Mouse (Mus musculus) MEL (cell line): ENCODE results near the gene Tmprss6. TPM values are rescaled to one million over a fixed set of nuclear protein-coding genes. Genes with fewer than 3 reads are reported as not detected.
A peak's percentile ranks its signal among the peaks of the same experiment; 100 is the strongest.

Experiments
- DNase-seq: peaks from one replicate; pipeline ENCODE4 v3.0.0; 2011; ENCODE audit warnings: low read depth, low spot score
- H3K27ac ChIP-seq: 2 replicates; pipeline ENCODE4 v1.5.1; 2012; ENCODE audit warnings: low read depth, mild to moderate bottlenecking, control low read depth, low read length, moderate library complexity; ENCODE audit not compliant: control insufficient read depth
- H3K27me3 ChIP-seq, 2 experiments: fragments of 150-350 bp in 1 of 2; sonication (generic) in 1 of 2; 2 replicates each; pipeline ENCODE4 v1.6.1; 2012; ENCODE audit warnings: low read length in 2 of 2, mild to moderate bottlenecking in 2 of 2, improper control_type of control experiment in 1 of 2, moderate library complexity in 1 of 2; ENCODE audit not compliant: insufficient read depth in 2 of 2, control insufficient read depth in 1 of 2
- H3K36me3 ChIP-seq, 2 experiments: 2 replicates each; pipeline ENCODE4 v1.6.1; 2012 to 2014; ENCODE audit warnings: low read length in 2 of 2, improper control_type of control experiment in 1 of 2, inconsistent platforms in 1 of 2, mild to moderate bottlenecking in 1 of 2; ENCODE audit not compliant: insufficient read depth in 2 of 2, control insufficient read depth in 1 of 2
- H3K4me1 ChIP-seq, 2 experiments: fragments of 150-350 bp in 1 of 2; sonication (generic) in 1 of 2; 2 replicates each; pipeline ENCODE4 v1.6.1; 2012; ENCODE audit warnings: low read length in 2 of 2, improper control_type of control experiment in 1 of 2, mild to moderate bottlenecking in 1 of 2; ENCODE audit not compliant: insufficient read depth in 2 of 2, control insufficient read depth in 1 of 2
- H3K4me3 ChIP-seq, 2 experiments: fragments of 150-350 bp in 1 of 2; sonication (generic) in 1 of 2; 2 replicates each; pipeline ENCODE4 v1.5.1; 2012; ENCODE audit warnings: low read depth in 2 of 2, low read length in 2 of 2, mild to moderate bottlenecking in 2 of 2, moderate library complexity in 2 of 2, control low read depth in 1 of 2, improper control_type of control experiment in 1 of 2; ENCODE audit not compliant: control insufficient read depth in 1 of 2, insufficient read depth in 1 of 2
- H3K79me2 ChIP-seq: 2 replicates; pipeline ENCODE4 v1.6.1; 2012; ENCODE audit warnings: mild to moderate bottlenecking, low read length, moderate library complexity; ENCODE audit not compliant: control insufficient read depth, poor library complexity, insufficient read depth
- H3K9ac ChIP-seq: 2 replicates; pipeline ENCODE4 v1.6.1; 2012; ENCODE audit warnings: low read depth, mild to moderate bottlenecking, control low read depth, low read length, moderate library complexity; ENCODE audit not compliant: control insufficient read depth, poor library complexity, severe bottlenecking
- H3K9me3 ChIP-seq: fragments of 150-350 bp; sonication (generic); replicated peaks from 2 replicates; pipeline ENCODE4 v1.6.1; 2012; ENCODE audit warnings: mild to moderate bottlenecking, low read length, improper control_type of control experiment, moderate library complexity; ENCODE audit not compliant: insufficient read depth
- CHD1 ChIP-seq: IDR thresholded peaks from 2 replicates; pipeline ENCODE4 v1.6.1; 2012; ENCODE audit warnings: low read depth, mild to moderate bottlenecking, inconsistent platforms, low read length, improper control_type of control experiment
- CHD2 ChIP-seq: IDR thresholded peaks from 2 replicates; pipeline ENCODE4 v1.6.1; 2011; ENCODE audit warnings: low read length, improper control_type of control experiment
- ELF1 ChIP-seq: IDR thresholded peaks from 2 replicates; pipeline ENCODE4 v1.6.1; 2014; ENCODE audit warnings: low read depth, mild to moderate bottlenecking, inconsistent platforms, low read length, improper control_type of control experiment, moderate library complexity
- EP300 ChIP-seq, 2 experiments: IDR thresholded peaks; 2 replicates each; pipeline ENCODE4 v1.6.1; 2011; ENCODE audit warnings: improper control_type of control experiment in 2 of 2, low read length in 2 of 2, low read depth in 1 of 2, mild to moderate bottlenecking in 1 of 2
- GATA1 ChIP-seq: IDR thresholded peaks from 2 replicates; pipeline ENCODE4 v1.6.1; 2011; ENCODE audit warnings: low read depth, low read length, improper control_type of control experiment
- HCFC1 ChIP-seq: IDR thresholded peaks from 2 replicates; pipeline ENCODE4 v1.6.1; 2012; ENCODE audit warnings: low read depth, mild to moderate bottlenecking, inconsistent platforms, low read length, improper control_type of control experiment, moderate library complexity
- JUND ChIP-seq: IDR thresholded peaks from 2 replicates; pipeline ENCODE4 v1.6.1; 2011; ENCODE audit warnings: low read depth, mild to moderate bottlenecking, improper control_type of control experiment, low read length
- NELFE ChIP-seq: IDR thresholded peaks from 2 replicates; pipeline ENCODE4 v1.6.1; 2011; ENCODE audit warnings: low read depth, low read length, improper control_type of control experiment
- NRF1 ChIP-seq: IDR thresholded peaks from 2 replicates; pipeline ENCODE4 v1.6.1; 2014; ENCODE audit warnings: low read depth, mild to moderate bottlenecking, inconsistent platforms, low read length, improper control_type of control experiment, moderate library complexity; ENCODE audit not compliant: poor library complexity, insufficient read depth, severe bottlenecking
- POLR2A ChIP-seq, 2 experiments: IDR thresholded peaks; 2 replicates each; pipeline ENCODE4 v1.6.1; 2011 to 2012; ENCODE audit warnings: low read length in 2 of 2, mild to moderate bottlenecking in 2 of 2, control low read depth in 1 of 2, improper control_type of control experiment in 1 of 2, low read depth in 1 of 2, moderate library complexity in 1 of 2; ENCODE audit not compliant: control insufficient read depth in 1 of 2, insufficient read depth in 1 of 2, poor library complexity in 1 of 2
- POLR2AphosphoS5 ChIP-seq: IDR thresholded peaks from 2 replicates; pipeline ENCODE4 v1.6.1; 2012; ENCODE audit warnings: low read depth, borderline replicate concordance, mild to moderate bottlenecking, inconsistent platforms, low read length, moderate library complexity, mixed read lengths
- RAD21 ChIP-seq: IDR thresholded peaks from 2 replicates; pipeline ENCODE4 v1.6.1; 2011; ENCODE audit warnings: mild to moderate bottlenecking, low read depth, low read length, improper control_type of control experiment
- SIN3A ChIP-seq: IDR thresholded peaks from 2 replicates; pipeline ENCODE4 v1.6.1; 2012; ENCODE audit warnings: low read length, improper control_type of control experiment, inconsistent platforms
- TBP ChIP-seq: IDR thresholded peaks from 2 replicates; pipeline ENCODE4 v1.8.0; 2011; ENCODE audit warnings: low read depth, low read length, improper control_type of control experiment
- UBTF ChIP-seq: IDR thresholded peaks from 2 replicates; pipeline ENCODE4 v1.6.1; 2012; ENCODE audit warnings: low read depth, mild to moderate bottlenecking, inconsistent platforms, low read length, improper control_type of control experiment, moderate library complexity, borderline replicate concordance; ENCODE audit not compliant: insufficient read depth
- USF1 ChIP-seq: IDR thresholded peaks from 2 replicates; pipeline ENCODE4 v1.6.1; 2014; ENCODE audit warnings: low read depth, mild to moderate bottlenecking, inconsistent platforms, low read length, improper control_type of control experiment, moderate library complexity
- USF2 ChIP-seq, 2 experiments: IDR thresholded peaks; 2 replicates each; pipeline ENCODE4 v1.6.1; 2011 to 2012; ENCODE audit warnings: improper control_type of control experiment in 2 of 2, low read length in 2 of 2, borderline replicate concordance in 1 of 2, inconsistent platforms in 1 of 2, low read depth in 1 of 2, mild to moderate bottlenecking in 1 of 2; ENCODE audit not compliant: insufficient read depth in 1 of 2
- ZMIZ1 ChIP-seq: IDR thresholded peaks from 2 replicates; pipeline ENCODE4 v1.6.1; 2012; ENCODE audit warnings: low read depth, mild to moderate bottlenecking, inconsistent platforms, low read length, improper control_type of control experiment, moderate library complexity
- polyA plus RNA-seq, 2 experiments: library from polyadenylated mRNA; stranded (reverse) in 1 of 2; unstranded in 1 of 2; fragments of >175 nt in 1 of 2; fragments of >200 nt in 1 of 2; gene quantifications; 2 replicates each; pipeline versions ENCODE4 v1.2.1 to v1.2.4; 2012; ENCODE audit warnings: low replicate concordance in 2 of 2, low read depth in 1 of 2; ENCODE audit not compliant: insufficient read length in 2 of 2, insufficient read depth in 1 of 2, missing spikeins in 1 of 2
- total RNA-seq: library from RNA; depleted of rRNA; stranded (reverse); fragments of 300-350 nt; gene quantifications from 2 replicates; pipeline ENCODE4 v1.2.3, GENCODE M21; 2012

Tmprss6 gene
- total and polyA plus RNA-seq, 3 experiments = 0.11 to 0.12 TPM; not detected in 1

DNA sequence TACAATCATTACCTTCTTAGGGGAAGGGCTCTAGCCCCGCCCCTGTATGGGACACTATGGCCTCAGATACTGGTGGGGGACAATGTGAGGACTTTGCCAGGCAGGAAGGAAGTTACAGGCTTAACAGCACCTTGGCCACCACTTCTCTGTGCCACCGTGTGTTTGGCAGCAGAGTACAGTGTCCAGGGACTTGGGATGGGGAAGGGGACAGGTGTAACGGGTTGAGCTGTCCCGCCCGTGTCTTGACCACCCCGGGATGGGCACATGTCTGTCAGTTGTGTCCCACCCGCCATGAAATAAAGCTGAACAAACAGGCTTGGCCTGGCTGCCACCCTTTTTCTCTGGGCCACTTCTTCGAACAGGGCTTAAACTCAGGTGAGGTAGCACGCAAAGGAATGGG lies 29.5 kb downstream of the Tmprss6 start:
- Histone ChIP-seq H3K4me3 (no peak overlapping the region), H3K4me1 (peaks cover 13 to 21% of the 10 kb centered on the region in 2 experiments), H3K79me2 (no peaks in the 10 kb centered on the region), H3K9ac (no peak overlapping the region), H3K27me3 (no peaks in the 10 kb centered on the region), H3K36me3 (peaks cover 0 to 7% of the 10 kb centered on the region in 2 experiments; a peak in 2 of 4 replicates), H3K9me3 (no peaks in the 10 kb centered on the region), H3K27ac (no peak overlapping the region)
- TF ChIP-seq UBTF (no peak), RAD21 (no peak), NELFE (no peak), POLR2AphosphoS5 (no peak), SIN3A (no peak), USF2 (IDR thresholded peaks at IDR 0.05; ENCODE audit: borderline replicate concordance in 1 of 2, insufficient read depth in 1 of 2, low read depth in 1 of 2, low read length in 2 of 2) (no peak), ZMIZ1 (no peak), ELF1 (no peak), POLR2A (IDR thresholded peaks at IDR 0.05; ENCODE audit: control insufficient read depth in 1 of 2, insufficient read depth in 1 of 2, low read depth in 1 of 2, low read length in 2 of 2, poor library complexity in 1 of 2) (no peak), GATA1 (no peak), EP300 (IDR thresholded peaks at IDR 0.05; ENCODE audit: low read depth in 1 of 2, low read length in 2 of 2) (no peak), USF1 (no peak), JUND (no peak)
- DNase-seq = no peak

- Histone ChIP-seq H3K27me3 (no peaks in the 10 kb centered on the region), H3K4me3 (no peak overlapping the region), H3K36me3 (peaks cover 0 to 7% of the 10 kb centered on the region in 2 experiments; a peak in 2 of 4 replicates), H3K27ac (no peak overlapping the region), H3K9me3 (no peaks in the 10 kb centered on the region), H3K79me2 (no peaks in the 10 kb centered on the region), H3K9ac (peak overlapping the region; percentile 44), H3K4me1 (peaks cover 13 to 21% of the 10 kb centered on the region in 2 experiments)
- DNase-seq = no peak
- TF ChIP-seq UBTF = no peak
- TF ChIP-seq ELF1 = no peak
- TF ChIP-seq CHD1 = no peak
- TF ChIP-seq CHD2 = no peak
- no peak for TF ChIP-seq NRF1
- no peak for TF ChIP-seq HCFC1
- no peak for TF ChIP-seq TBP
Measured at GRCm38 (mm10) chr15:78438505-78438904, 29.9 kb downstream of the Tmprss6 start.
